Mouse (Mus musculus): ENCODE measurements at regions not wholly inside any gene's neighbourhood (a gene's known extent, or its start where the extent isn't known, plus 50 kb on each side); places are given as distances from the start of the nearest gene placed in this dataset.

DNA sequence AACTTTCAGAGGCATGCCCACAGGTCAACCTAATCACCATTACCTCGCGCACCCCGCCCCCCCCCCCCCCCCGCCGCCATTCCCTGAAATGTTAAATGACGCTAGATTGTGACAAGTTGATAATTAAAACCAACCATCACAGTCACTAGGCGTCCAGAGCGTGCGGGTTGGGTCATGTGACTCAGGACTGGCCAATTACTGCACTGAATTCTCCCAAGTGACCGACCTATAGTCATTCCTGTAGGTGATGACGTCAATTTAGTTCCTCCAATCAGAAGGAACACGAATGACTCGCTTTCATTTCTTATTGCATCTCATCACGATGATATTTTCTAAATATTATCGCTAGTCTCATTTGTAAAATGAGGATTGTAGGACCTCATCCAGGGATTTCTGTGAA lies 60.2 kb upstream of the E2f3 start:
- TF ChIP-seq CTCF (conservative IDR thresholded peaks at IDR 0.05; ENCODE audit: insufficient read depth, insufficient read length, low read depth, low read length) (no peak), POLR2A (IDR thresholded peaks at IDR 0.05; ENCODE audit: low read depth, low read length) (no peak)
